Mouse (Mus musculus) heart, embryonic 14.5 days (tissue): Measurements from ENCODE around the gene Cd164l2. TPM values are rescaled to one million over a fixed set of nuclear protein-coding genes. Genes with fewer than 3 reads are reported as not detected.

Source experiments
- ATAC-seq: fragments of 200-750 bp; cut with Nextera tagmentation; 2 replicates; pipeline ENCODE4 v1.8.0; 2017; ENCODE audit warnings: low read depth, moderate TSS enrichment; ENCODE audit not compliant: insufficient number of reproducible peaks, insufficient read depth, low FRiP score
- H3K27ac ChIP-seq, 2 experiments: fragments of 200-500 bp in 1 of 2; fragments of 300-500 bp in 1 of 2; sonication (generic) in 1 of 2; replicated peaks in 1 of 2; 2 replicates each; pipeline ENCODE4 v1.5.1; 2012 to 2014; ENCODE audit warnings: low read depth in 2 of 2, low read length in 2 of 2, control low read depth in 1 of 2, mild to moderate bottlenecking in 1 of 2, mixed read lengths in 1 of 2; ENCODE audit not compliant: control insufficient read depth in 1 of 2, insufficient read depth in 1 of 2
- H3K27me3 ChIP-seq: fragments of 300-500 bp; sonication (generic); 2 replicates; pipeline ENCODE4 v1.6.1; 2014; ENCODE audit warnings: mild to moderate bottlenecking, low read length, control low read depth; ENCODE audit not compliant: control insufficient read depth, insufficient read depth
- H3K36me3 ChIP-seq: fragments of 300-500 bp; sonication (generic); 2 replicates; pipeline ENCODE4 v1.6.1; 2014; ENCODE audit warnings: mild to moderate bottlenecking, control low read depth, low read length, mixed read lengths; ENCODE audit not compliant: control insufficient read depth, insufficient read depth
- H3K4me1 ChIP-seq, 2 experiments: fragments of 200-500 bp in 1 of 2; fragments of 300-500 bp in 1 of 2; sonication (generic) in 1 of 2; 2 replicates each; pipeline ENCODE4 v1.6.1; 2012 to 2014; ENCODE audit warnings: low read length in 2 of 2, control low read depth in 1 of 2, mixed read lengths in 1 of 2; ENCODE audit not compliant: control insufficient read depth in 2 of 2, insufficient read depth in 2 of 2
- H3K4me2 ChIP-seq: fragments of 300-500 bp; sonication (generic); 2 replicates; pipeline ENCODE4 v1.6.1; 2014; ENCODE audit warnings: mild to moderate bottlenecking, low read length
- H3K4me3 ChIP-seq, 2 experiments: fragments of 200-500 bp in 1 of 2; fragments of 300-500 bp in 1 of 2; sonication (generic) in 1 of 2; 2 replicates each; pipeline ENCODE4 v1.5.1; 2012 to 2014; ENCODE audit warnings: low read length in 2 of 2, mild to moderate bottlenecking in 2 of 2, control low read depth in 1 of 2, low read depth in 1 of 2, moderate library complexity in 1 of 2; ENCODE audit not compliant: control insufficient read depth in 1 of 2, insufficient read depth in 1 of 2
- H3K9ac ChIP-seq: fragments of 300-500 bp; sonication (generic); 2 replicates; pipeline ENCODE4 v1.6.1; 2014; ENCODE audit warnings: mild to moderate bottlenecking, low read length
- H3K9me3 ChIP-seq: fragments of 300-500 bp; sonication (generic); 2 replicates; pipeline ENCODE4 v1.6.1; 2016; ENCODE audit warnings: low read length, control low read depth; ENCODE audit not compliant: control insufficient read depth
- WGBS: fragments of 180-500 bp; shearing (Covaris S2); extraction: QIAGEN DNeasy Blood & Tissue Kit; methylation state at CpG from one replicate; pipeline ENCODE4 v1.1.7; 2014; 5-methylcytosine and 5-hydroxymethylcytosine counted together
- polyA plus RNA-seq: library from polyadenylated mRNA; unstranded; fragments of >200 nt; fragmentation: Nextera tagmentation; extraction: Ambion mirVana; gene quantifications from 2 replicates; pipeline ENCODE4 v1.2.1, GENCODE M21; 2014

The Cd164l2 gene
- polyA plus RNA-seq, 1 experiment from 2014 or later = 0.82 TPM

- WGBS = 61% methylated on average over 5 of the region's 5 CpGs
- H3K4me1 ChIP-seq = peaks cover 3 to 5% of the 10 kb centered on the region in 2 experiments; a peak in 3 of 4 replicates
- H3K9me3 ChIP-seq = no peaks in the 10 kb centered on the region
- no peak for ATAC-seq
- H3K27ac ChIP-seq = no peak overlapping the region
- H3K9ac ChIP-seq = no peak overlapping the region
- H3K4me2 ChIP-seq = no peak overlapping the region
- no peaks in the 10 kb centered on the region for H3K36me3 ChIP-seq
- no peak overlapping the region for H3K4me3 ChIP-seq
- H3K27me3 ChIP-seq = peaks cover 28% of the 10 kb centered on the region
Measured at GRCm38 (mm10) chr4:133223875-133224274, 11.9 kb downstream of the Cd164l2 start.

- WGBS = 51% methylated on average over 10 of the region's 10 CpGs
- no peaks in the 10 kb centered on the region for H3K36me3 ChIP-seq
Measured at GRCm38 (mm10) chr4:133226073-133226472, 14.1 kb downstream of the Cd164l2 start.

GRCm38 (mm10) chr4:133227636-133228035, 15.7 kb downstream of the Cd164l2 start:
- H3K36me3 ChIP-seq = no peaks in the 10 kb centered on the region
- no peak for ATAC-seq
- no peaks in the 10 kb centered on the region for H3K4me1 ChIP-seq
- peaks cover 3% of the 10 kb centered on the region for H3K27me3 ChIP-seq
- H3K4me2 ChIP-seq = no peak overlapping the region
- 73% methylated on average over 8 of the region's 8 CpGs for WGBS
- no peak overlapping the region for H3K27ac ChIP-seq
- H3K9ac ChIP-seq = no peak overlapping the region
- no peaks in the 10 kb centered on the region for H3K9me3 ChIP-seq
- H3K4me3 ChIP-seq = no peak overlapping the region

More at GRCm38 (mm10) chr4:133226073-133226472, 14.1 kb downstream of the Cd164l2 start:
- no peaks in the 10 kb centered on the region for H3K4me1 ChIP-seq
- ATAC-seq = no peak
- no peak overlapping the region for H3K4me2 ChIP-seq
- H3K4me3 ChIP-seq = no peak overlapping the region
- H3K27me3 ChIP-seq = peaks cover 15% of the 10 kb centered on the region
- H3K9ac ChIP-seq = no peak overlapping the region
- no peak overlapping the region for H3K27ac ChIP-seq
- H3K9me3 ChIP-seq = no peaks in the 10 kb centered on the region

- H3K4me2 ChIP-seq = no peak overlapping the region
- peaks cover 2 to 4% of the 10 kb centered on the region in 2 experiments; a peak in 1 of 4 replicates for H3K4me1 ChIP-seq
- no peak overlapping the region for H3K4me3 ChIP-seq
- H3K27ac ChIP-seq = no peak overlapping the region
- H3K27me3 ChIP-seq = no peaks in the 10 kb centered on the region
- H3K9me3 ChIP-seq = no peaks in the 10 kb centered on the region
- WGBS = 77% methylated on average over 8 of the region's 8 CpGs
- H3K9ac ChIP-seq = no peak overlapping the region
- no peak for ATAC-seq
- no peaks in the 10 kb centered on the region for H3K36me3 ChIP-seq
Measured at GRCm38 (mm10) chr4:133229582-133229981, 17.7 kb downstream of the Cd164l2 start.

GRCm38 (mm10) chr4:133233285-133233976, 21.5 kb downstream of the Cd164l2 start:
- ATAC-seq = no peak
- Histone ChIP-seq H3K36me3 (no peaks in the 10 kb centered on the region), H3K9me3 (no peaks in the 10 kb centered on the region), H3K27me3 (no peaks in the 10 kb centered on the region), H3K27ac (no peak overlapping the region), H3K4me1 (peaks cover 2 to 4% of the 10 kb centered on the region in 2 experiments; a peak in 1 of 4 replicates), H3K9ac (no peak overlapping the region), H3K4me2 (no peak overlapping the region), H3K4me3 (no peak overlapping the region)
- 29% methylated on average over 10 of the region's 10 CpGs for WGBS

GRCm38 (mm10) chr4:133234771-133235170, 22.8 kb downstream of the Cd164l2 start:
- H3K27ac ChIP-seq = no peak overlapping the region
- H3K9ac ChIP-seq = no peak overlapping the region
- 39% methylated on average over 5 of the region's 5 CpGs for WGBS
- ATAC-seq = no peak
- no peaks in the 10 kb centered on the region for H3K9me3 ChIP-seq
- no peak overlapping the region for H3K4me3 ChIP-seq
- H3K36me3 ChIP-seq = no peaks in the 10 kb centered on the region
- H3K4me1 ChIP-seq = peaks cover 2 to 4% of the 10 kb centered on the region in 2 experiments; a peak in 1 of 4 replicates
- H3K27me3 ChIP-seq = no peaks in the 10 kb centered on the region
- no peak overlapping the region for H3K4me2 ChIP-seq

- 82% methylated on average over 5 of the region's 5 CpGs for WGBS
- no peaks in the 10 kb centered on the region for H3K36me3 ChIP-seq
Measured at GRCm38 (mm10) chr4:133235415-133235814, 23.5 kb downstream of the Cd164l2 start.

DNA sequence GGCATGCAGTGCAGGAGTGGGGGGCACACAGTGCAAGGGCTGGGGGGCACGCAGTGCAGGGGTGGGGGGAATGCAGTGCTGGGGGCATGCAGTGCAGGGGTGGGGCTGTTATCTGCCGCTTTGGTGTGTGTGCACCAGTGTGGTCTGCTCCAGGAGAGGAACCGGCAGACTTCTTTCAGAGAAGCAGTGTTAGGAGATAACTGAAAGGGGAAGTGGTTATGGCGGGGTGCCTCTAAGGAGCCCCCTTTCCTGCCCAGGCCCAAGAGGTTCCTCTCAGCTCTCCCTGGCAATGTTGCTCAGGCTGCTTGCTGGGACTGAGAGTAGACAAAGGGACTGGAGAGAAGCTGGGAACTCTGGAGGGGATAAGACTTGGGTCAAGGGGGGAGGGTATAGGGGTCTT, 26.0 kb downstream of the Cd164l2 start:
- Histone ChIP-seq H3K4me1 (peaks cover 4 to 9% of the 10 kb centered on the region in 2 experiments; a peak in 3 of 4 replicates), H3K4me2 (no peak overlapping the region), H3K36me3 (no peaks in the 10 kb centered on the region), H3K27me3 (peaks cover 7% of the 10 kb centered on the region), H3K4me3 (no peak overlapping the region), H3K9me3 (no peaks in the 10 kb centered on the region), H3K27ac (no peak overlapping the region), H3K9ac (no peak overlapping the region)
- WGBS = 50% methylated on average over 4 of the region's 4 CpGs
- ATAC-seq = no peak

More at GRCm38 (mm10) chr4:133235415-133235814, 23.5 kb downstream of the Cd164l2 start:
- peaks cover 2 to 4% of the 10 kb centered on the region in 2 experiments; a peak in 1 of 4 replicates for H3K4me1 ChIP-seq
- H3K27ac ChIP-seq = no peak overlapping the region
- H3K27me3 ChIP-seq = no peaks in the 10 kb centered on the region
- no peak for ATAC-seq
- no peak overlapping the region for H3K4me2 ChIP-seq
- no peaks in the 10 kb centered on the region for H3K9me3 ChIP-seq
- H3K9ac ChIP-seq = no peak overlapping the region
- H3K4me3 ChIP-seq = no peak overlapping the region
